Mouse (Mus musculus) limb, embryonic 13.5 days (tissue): ENCODE data around the gene Xcr1. TPM values are rescaled to one million over a fixed set of nuclear protein-coding genes. Genes with fewer than 3 reads are reported as not detected.

ENCODE experiments used
- ATAC-seq: fragments of 200-750 bp; cut with Nextera tagmentation; 2 replicates; pipeline ENCODE4 v1.8.0; 2017; ENCODE audit warnings: low read depth, moderate number of reproducible peaks, moderate TSS enrichment; ENCODE audit not compliant: low FRiP score
- H3K27ac ChIP-seq: fragments of 300-500 bp; sonication (generic); 2 replicates; pipeline ENCODE4 v1.5.1; 2015; ENCODE audit warnings: inconsistent platforms, mild to moderate bottlenecking, moderate library complexity
- H3K27me3 ChIP-seq: fragments of 300-500 bp; sonication (generic); 2 replicates; pipeline ENCODE4 v1.6.1; 2015; ENCODE audit warnings: mild to moderate bottlenecking, inconsistent platforms
- H3K36me3 ChIP-seq: fragments of 300-500 bp; sonication (generic); 2 replicates; pipeline ENCODE4 v1.6.1; 2015; ENCODE audit warnings: inconsistent platforms, mild to moderate bottlenecking, moderate library complexity
- H3K4me1 ChIP-seq: fragments of 300-500 bp; sonication (generic); 2 replicates; pipeline ENCODE4 v1.6.1; 2015; ENCODE audit warnings: inconsistent platforms
- H3K4me2 ChIP-seq: fragments of 300-500 bp; sonication (generic); replicated peaks from 2 replicates; pipeline ENCODE4 v1.6.1; 2015; ENCODE audit warnings: inconsistent platforms, mild to moderate bottlenecking, moderate library complexity
- H3K4me3 ChIP-seq: fragments of 300-500 bp; sonication (generic); 2 replicates; pipeline ENCODE4 v1.5.1; 2015; ENCODE audit warnings: moderate library complexity, mild to moderate bottlenecking, inconsistent platforms
- H3K9ac ChIP-seq: fragments of 300-500 bp; sonication (generic); 2 replicates; pipeline ENCODE4 v1.6.1; 2015; ENCODE audit warnings: mild to moderate bottlenecking, inconsistent platforms
- H3K9me3 ChIP-seq: fragments of 300-500 bp; sonication (generic); 2 replicates; pipeline ENCODE4 v1.6.1; 2016; ENCODE audit warnings: inconsistent platforms
- WGBS: fragments of 180-500 bp; shearing (Covaris S2); methylation state at CpG from one replicate; pipeline ENCODE4 v1.1.7; 2015; 5-methylcytosine and 5-hydroxymethylcytosine counted together
- polyA plus RNA-seq: library from polyadenylated mRNA; unstranded; fragments of >200 nt; fragmentation: Nextera tagmentation; extraction: Ambion mirVana; gene quantifications from 2 replicates; pipeline ENCODE4 v1.2.1, GENCODE M21; 2015

The Xcr1 gene
- polyA plus RNA-seq, 1 experiment from 2014 or later: not detected

DNA sequence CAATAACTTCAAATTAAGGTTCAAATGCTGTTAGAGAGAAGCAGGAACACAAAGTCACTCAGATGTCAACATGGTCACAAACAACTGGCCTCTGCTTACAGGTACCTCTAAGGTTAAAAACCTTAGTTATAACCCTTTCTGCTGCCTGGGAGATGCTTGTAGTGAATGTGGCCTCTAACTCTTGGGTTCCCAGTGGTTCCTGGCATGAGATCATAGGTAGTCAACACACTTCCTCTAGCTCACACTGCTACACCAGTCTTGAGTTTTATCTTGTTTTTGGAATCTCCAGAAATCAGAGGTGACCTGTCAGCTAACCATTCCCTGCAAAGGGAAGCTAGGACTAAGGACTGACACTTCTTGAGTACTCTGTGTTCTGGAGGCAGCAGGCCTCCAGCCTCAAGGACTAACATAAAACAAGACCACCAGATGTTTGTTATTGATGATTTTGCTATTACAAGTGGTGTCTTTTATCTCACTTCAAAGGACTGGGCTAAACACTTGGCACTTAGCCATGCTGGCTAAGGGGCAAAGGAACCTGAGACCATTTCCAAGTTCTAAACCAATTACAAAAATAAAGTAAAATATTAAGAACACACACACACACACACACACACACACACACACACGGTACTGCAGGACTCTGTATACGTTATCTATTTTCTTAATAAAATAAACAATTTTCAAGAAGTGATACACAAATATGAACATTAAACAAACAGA lies 11.7 kb downstream of the Xcr1 start:
- no peak overlapping the region for H3K27ac ChIP-seq
- H3K27me3 ChIP-seq: no peaks in the 10 kb centered on the region
- 58% methylated on average over 2 of the region's 2 CpGs for WGBS
- no peaks in the 10 kb centered on the region for H3K36me3 ChIP-seq
- peak overlapping the region; percentile 77 for H3K4me2 ChIP-seq
- H3K4me1 ChIP-seq: peaks cover 12% of the 10 kb centered on the region
- no peak for ATAC-seq
- no peaks in the 10 kb centered on the region for H3K9me3 ChIP-seq
- H3K4me3 ChIP-seq: no peak overlapping the region
- peak overlapping the region; percentile 85; the same call in 1 of the 2 replicates for H3K9ac ChIP-seq

DNA sequence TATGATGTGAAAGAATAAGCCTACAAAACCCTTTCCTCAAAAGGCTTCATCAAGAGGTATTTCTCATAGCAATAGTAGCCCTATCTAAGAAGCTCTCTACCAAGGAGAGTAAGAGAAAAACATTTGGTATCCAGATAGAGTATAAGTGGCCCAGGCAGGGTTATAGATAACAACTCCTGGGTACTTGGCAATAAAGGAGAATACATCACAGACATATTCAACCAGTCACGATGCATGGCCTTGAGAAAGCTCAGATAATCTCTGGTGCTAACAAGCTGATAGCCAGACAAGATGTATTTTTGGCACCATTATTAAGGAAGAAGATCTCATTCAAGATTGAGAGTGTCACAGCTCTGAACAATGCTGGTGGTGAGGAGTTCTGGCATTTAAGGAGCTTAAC lies 15.3 kb downstream of the Xcr1 start:
- WGBS: 95% methylated on average over 1 of the region's 1 CpGs
- H3K27me3 ChIP-seq: no peaks in the 10 kb centered on the region
- H3K4me1 ChIP-seq: peaks cover 12% of the 10 kb centered on the region
- H3K4me3 ChIP-seq: no peak overlapping the region
- H3K9me3 ChIP-seq: no peaks in the 10 kb centered on the region
- no peak overlapping the region for H3K4me2 ChIP-seq
- no peak overlapping the region for H3K9ac ChIP-seq
- ATAC-seq: no peak
- H3K36me3 ChIP-seq: peaks cover 8% of the 10 kb centered on the region; the same call in 1 of the 2 replicates
- H3K27ac ChIP-seq: no peak overlapping the region

DNA sequence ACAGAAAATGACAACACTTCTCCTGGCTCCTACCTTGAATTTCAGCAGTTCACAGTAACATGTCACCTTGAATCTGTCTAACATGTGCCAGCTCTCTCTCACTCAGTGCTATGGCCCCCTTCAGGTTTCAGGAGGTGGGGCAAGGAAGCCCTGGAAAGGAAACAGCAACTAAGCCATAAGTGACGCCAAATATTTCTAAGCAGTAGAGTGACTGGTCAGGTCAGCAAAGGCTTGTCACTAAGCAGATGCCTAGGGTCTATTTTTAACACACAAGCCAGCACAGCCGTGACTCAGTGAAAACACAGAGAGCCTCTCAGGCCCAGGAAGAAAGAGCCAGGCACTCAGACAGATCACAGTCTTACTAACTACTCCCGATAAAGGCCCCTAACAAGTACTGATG lies 16.7 kb downstream of the Xcr1 start:
- peaks cover 15% of the 10 kb centered on the region for H3K36me3 ChIP-seq
- H3K4me1 ChIP-seq: peaks cover 4% of the 10 kb centered on the region; the same call in 1 of the 2 replicates
- no peak overlapping the region for H3K4me3 ChIP-seq
- 66% methylated on average over 3 of the region's 3 CpGs for WGBS
- no peaks in the 10 kb centered on the region for H3K27me3 ChIP-seq
- no peak overlapping the region for H3K9ac ChIP-seq
- no peaks in the 10 kb centered on the region for H3K9me3 ChIP-seq
- ATAC-seq: no peak
- H3K4me2 ChIP-seq: no peak overlapping the region
- no peak overlapping the region for H3K27ac ChIP-seq

DNA sequence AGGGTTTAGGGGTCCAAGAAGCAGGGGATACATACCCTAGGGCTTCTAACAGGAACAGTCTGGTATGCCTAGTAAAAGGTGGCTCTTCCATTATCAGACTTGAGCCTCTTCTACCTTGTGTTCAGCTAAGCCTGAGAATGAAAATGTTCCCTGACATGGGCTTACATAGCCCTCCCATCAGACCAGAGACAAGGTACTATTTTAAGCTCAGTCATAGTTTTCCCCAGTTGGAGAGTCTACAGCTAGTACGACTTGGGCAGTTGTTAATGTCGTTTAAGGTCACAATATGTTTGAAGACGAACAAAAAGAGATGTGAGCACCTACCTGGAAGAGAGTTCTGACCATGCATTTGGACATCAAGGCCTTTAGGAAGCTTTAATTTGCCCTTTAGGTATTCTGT lies 17.4 kb downstream of the Xcr1 start:
- no peak for ATAC-seq
- no peak overlapping the region for H3K4me3 ChIP-seq

DNA sequence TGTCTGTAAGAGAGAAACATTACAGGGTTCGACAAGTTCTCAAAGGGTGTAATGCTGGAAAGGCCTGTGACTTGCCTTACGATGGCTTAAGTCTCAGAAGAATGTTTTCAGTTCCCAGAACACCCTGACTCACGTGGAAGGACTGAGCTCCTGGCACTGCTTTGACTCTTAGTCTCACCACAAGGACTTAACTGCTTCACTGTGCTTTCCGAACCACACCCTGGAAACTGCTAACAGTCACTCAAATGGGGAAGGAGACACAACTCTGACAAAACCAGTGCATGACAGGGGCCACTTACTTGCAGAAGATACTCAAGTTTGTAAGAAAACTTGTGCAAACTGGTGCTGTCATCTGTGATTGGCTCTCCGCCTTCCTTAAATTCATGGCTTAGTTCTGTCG lies 21.6 kb downstream of the Xcr1 start:
- Histone ChIP-seq H3K9ac (no peak overlapping the region), H3K4me1 (no peaks in the 10 kb centered on the region), H3K27ac (no peak overlapping the region), H3K4me2 (no peak overlapping the region), H3K4me3 (no peak overlapping the region), H3K36me3 (peaks cover 54% of the 10 kb centered on the region), H3K9me3 (no peaks in the 10 kb centered on the region), H3K27me3 (no peaks in the 10 kb centered on the region)
- no peak for ATAC-seq
- WGBS: 86% methylated on average over 6 of the region's 6 CpGs

More for the DNA sequence above, 17.4 kb downstream of the Xcr1 start:
- no peak overlapping the region for H3K9ac ChIP-seq
- 85% methylated on average over 3 of the region's 3 CpGs for WGBS
- no peaks in the 10 kb centered on the region for H3K27me3 ChIP-seq
- no peaks in the 10 kb centered on the region for H3K9me3 ChIP-seq
- peaks cover 21% of the 10 kb centered on the region for H3K36me3 ChIP-seq
- H3K4me1 ChIP-seq: no peaks in the 10 kb centered on the region
- no peak overlapping the region for H3K27ac ChIP-seq
- no peak overlapping the region for H3K4me2 ChIP-seq

DNA sequence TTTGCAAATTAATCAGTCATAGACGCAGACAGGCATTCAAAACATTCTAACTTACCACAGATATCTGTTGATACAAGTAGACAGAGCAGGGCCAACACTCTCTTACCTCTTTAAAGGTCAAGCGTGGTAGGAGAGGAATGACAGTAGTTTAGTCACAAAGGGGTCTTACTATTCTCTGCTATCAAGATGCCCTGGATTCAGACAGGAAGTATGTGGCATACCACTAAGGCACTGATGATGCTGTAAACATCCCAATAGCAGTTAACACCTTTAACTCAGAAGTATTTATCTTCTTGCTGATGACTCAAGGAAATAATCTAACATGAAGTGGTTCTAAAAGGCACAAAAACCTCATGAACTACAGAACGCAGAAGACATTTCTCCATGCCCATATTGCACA lies 26.0 kb downstream of the Xcr1 start:
- no peaks in the 10 kb centered on the region for H3K27me3 ChIP-seq
- no peak overlapping the region for H3K27ac ChIP-seq
- peaks cover 62% of the 10 kb centered on the region for H3K36me3 ChIP-seq
- H3K4me2 ChIP-seq: no peak overlapping the region
- 88% methylated on average over 3 of the region's 3 CpGs for WGBS
- H3K4me1 ChIP-seq: no peaks in the 10 kb centered on the region
- no peak for ATAC-seq
- no peak overlapping the region for H3K9ac ChIP-seq
- H3K4me3 ChIP-seq: no peak overlapping the region
- H3K9me3 ChIP-seq: no peaks in the 10 kb centered on the region

DNA sequence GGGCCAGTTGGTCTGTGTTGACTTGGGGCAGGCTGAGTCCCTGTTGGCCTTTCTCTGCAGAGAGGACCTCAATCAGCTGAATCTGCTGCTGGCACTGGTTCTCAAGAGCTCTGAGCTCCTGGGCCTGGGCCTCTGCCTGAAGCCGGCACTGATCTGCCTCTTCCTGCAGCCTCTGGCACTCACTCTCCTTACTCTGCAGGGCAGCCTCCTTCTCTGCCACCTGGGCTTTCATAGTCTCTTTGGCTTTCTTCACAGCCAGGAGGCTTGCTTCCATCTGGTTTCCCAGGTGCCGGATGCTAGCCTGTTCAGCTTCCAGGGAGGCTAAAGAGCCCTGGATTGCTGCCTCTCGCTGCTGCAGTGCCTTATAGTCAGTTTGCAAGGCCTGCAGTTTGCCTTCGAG lies 32.9 kb downstream of the Xcr1 start:
- H3K36me3 ChIP-seq: peaks cover 73% of the 10 kb centered on the region
- no peak overlapping the region for H3K9ac ChIP-seq
- H3K4me1 ChIP-seq: no peaks in the 10 kb centered on the region
- no peak overlapping the region for H3K27ac ChIP-seq
- no peaks in the 10 kb centered on the region for H3K27me3 ChIP-seq
- H3K4me2 ChIP-seq: no peak overlapping the region
- no peaks in the 10 kb centered on the region for H3K9me3 ChIP-seq
- ATAC-seq: no peak
- no peak overlapping the region for H3K4me3 ChIP-seq
- WGBS: 88% methylated on average over 4 of the region's 4 CpGs

DNA sequence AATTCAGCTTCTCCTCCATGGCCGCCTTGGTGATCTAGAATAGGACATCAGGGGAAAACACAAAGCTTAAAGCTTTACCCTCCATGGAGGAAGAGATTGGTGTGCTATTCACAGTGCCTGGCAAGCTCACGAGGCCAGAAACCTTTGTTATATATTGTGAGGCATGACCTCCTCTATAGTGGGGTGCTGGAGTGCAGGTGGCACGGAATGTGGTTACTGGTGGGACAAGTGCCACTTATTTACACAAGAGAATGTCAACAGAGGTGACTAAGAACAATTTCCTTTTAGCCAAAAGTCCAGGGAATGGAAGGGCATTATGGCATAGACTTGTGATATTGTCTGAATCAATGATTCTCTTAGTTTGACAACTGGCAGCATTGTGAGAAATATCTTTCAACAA lies 35.2 kb downstream of the Xcr1 start:
- H3K9me3 ChIP-seq: no peaks in the 10 kb centered on the region

DNA sequence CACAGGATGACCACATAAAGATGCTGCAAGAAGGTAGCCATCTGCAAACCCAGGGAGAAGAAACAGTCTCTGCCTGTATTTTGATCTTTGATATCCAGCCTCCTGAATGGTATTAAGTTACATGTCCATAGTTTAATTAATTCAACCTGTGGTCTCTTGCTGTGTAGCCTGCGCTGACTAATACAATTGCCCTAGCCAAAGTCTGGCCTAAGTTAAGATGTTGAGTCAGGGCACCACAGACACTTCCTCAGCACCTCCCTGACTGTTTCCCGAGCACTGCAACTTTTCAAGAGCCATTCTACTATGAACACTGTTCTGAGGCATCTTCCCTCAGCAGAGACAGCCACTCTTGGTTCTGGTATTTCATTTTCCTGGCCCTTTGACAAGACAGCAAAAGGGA lies 43.2 kb downstream of the Xcr1 start:
- no peak overlapping the region for H3K4me2 ChIP-seq
- no peak overlapping the region for H3K9ac ChIP-seq
- no peaks in the 10 kb centered on the region; the same call in 1 of the 2 replicates for H3K4me1 ChIP-seq
- no peak overlapping the region for H3K4me3 ChIP-seq
- peaks cover 84% of the 10 kb centered on the region for H3K36me3 ChIP-seq
- no peaks in the 10 kb centered on the region for H3K9me3 ChIP-seq
- H3K27me3 ChIP-seq: no peaks in the 10 kb centered on the region
- ATAC-seq: no peak
- 47% methylated on average over 2 of the region's 2 CpGs for WGBS
- no peak overlapping the region for H3K27ac ChIP-seq

More for the DNA sequence above, 35.2 kb downstream of the Xcr1 start:
- no peaks in the 10 kb centered on the region for H3K4me1 ChIP-seq
- H3K36me3 ChIP-seq: peaks cover 92% of the 10 kb centered on the region
- 86% methylated on average over 3 of the region's 3 CpGs for WGBS
- ATAC-seq: no peak
- H3K9ac ChIP-seq: no peak overlapping the region
- no peaks in the 10 kb centered on the region for H3K27me3 ChIP-seq
- no peak overlapping the region for H3K4me3 ChIP-seq
- no peak overlapping the region for H3K27ac ChIP-seq
- H3K4me2 ChIP-seq: no peak overlapping the region

DNA sequence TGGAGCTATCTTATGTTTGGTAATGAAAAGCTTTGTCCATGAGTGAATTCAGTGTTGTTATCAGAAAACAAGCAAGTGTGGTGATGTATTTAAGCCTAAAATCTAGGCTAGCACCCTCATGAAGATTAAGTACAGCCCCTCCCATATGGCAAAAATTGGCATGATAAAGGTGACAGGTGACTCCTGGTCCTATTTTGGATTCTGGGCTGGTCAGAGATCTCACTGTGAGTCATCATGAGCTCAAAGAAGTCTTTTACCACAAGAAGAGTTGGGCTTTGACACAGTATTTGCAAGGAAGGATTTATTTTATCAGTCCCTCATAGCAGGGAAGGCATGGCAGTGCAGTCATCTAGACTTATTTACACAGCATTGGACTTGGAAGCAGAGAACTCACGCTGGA lies 45.8 kb downstream of the Xcr1 start:
- Histone ChIP-seq H3K4me3 (no peak overlapping the region), H3K4me2 (no peak overlapping the region), H3K36me3 (peaks cover 78% of the 10 kb centered on the region), H3K27me3 (no peaks in the 10 kb centered on the region), H3K4me1 (no peaks in the 10 kb centered on the region; the same call in 1 of the 2 replicates), H3K9me3 (no peaks in the 10 kb centered on the region), H3K9ac (no peak overlapping the region), H3K27ac (no peak overlapping the region)
- 87% methylated on average over 1 of the region's 1 CpGs for WGBS
- no peak for ATAC-seq

DNA sequence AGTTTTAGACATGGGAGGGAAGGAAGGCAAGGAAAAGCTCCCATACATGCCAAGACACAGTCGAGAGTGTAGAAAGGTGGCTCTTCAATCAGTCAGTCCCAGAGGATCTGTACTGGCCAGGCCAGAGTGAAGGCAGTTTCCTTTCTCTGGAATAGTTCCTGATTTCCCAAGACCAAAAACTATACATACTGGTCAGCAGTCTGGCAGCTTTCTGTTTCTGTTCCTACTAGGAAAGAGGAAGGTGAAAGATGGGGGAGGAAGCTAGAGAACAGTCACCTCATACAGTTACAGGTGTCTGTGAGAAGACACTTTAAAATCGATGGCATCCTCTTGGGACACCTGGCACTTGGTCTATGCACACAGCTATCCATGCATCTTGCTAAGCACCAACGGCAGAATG lies 46.4 kb downstream of the Xcr1 start:
- WGBS: 85% methylated on average over 3 of the region's 3 CpGs
- Histone ChIP-seq H3K4me2 (no peak overlapping the region), H3K9ac (no peak overlapping the region), H3K4me1 (no peaks in the 10 kb centered on the region; the same call in 1 of the 2 replicates), H3K4me3 (no peak overlapping the region), H3K27ac (no peak overlapping the region), H3K27me3 (no peaks in the 10 kb centered on the region), H3K9me3 (no peaks in the 10 kb centered on the region), H3K36me3 (peaks cover 78% of the 10 kb centered on the region)
- ATAC-seq: no peak

DNA sequence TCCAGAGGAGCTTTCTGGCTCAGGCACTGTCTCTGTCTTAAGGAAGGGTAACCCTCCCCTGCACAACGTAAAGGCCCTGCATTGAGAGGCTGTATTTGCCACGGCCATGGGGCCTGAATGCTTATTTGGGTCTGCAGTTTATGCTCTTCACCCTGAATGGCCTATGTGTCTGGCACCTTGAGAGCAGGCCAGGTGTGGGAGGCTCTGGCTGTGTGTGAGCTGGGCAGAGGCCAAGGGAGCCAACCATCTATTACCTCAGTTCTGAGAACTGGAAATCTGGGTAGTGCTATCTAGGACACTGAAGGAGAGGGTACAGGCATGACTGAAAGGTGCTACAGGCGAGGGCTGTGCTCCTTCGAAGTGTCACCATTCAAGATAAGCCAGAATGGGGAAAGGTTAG lies 47.0 kb downstream of the Xcr1 start:
- Histone ChIP-seq H3K4me3 (no peak overlapping the region), H3K27ac (no peak overlapping the region), H3K9me3 (no peaks in the 10 kb centered on the region), H3K27me3 (no peaks in the 10 kb centered on the region), H3K4me1 (no peaks in the 10 kb centered on the region; the same call in 1 of the 2 replicates), H3K9ac (no peak overlapping the region), H3K4me2 (no peak overlapping the region), H3K36me3 (peaks cover 80% of the 10 kb centered on the region)
- 78% methylated on average over 4 of the region's 4 CpGs for WGBS
- ATAC-seq: no peak

DNA sequence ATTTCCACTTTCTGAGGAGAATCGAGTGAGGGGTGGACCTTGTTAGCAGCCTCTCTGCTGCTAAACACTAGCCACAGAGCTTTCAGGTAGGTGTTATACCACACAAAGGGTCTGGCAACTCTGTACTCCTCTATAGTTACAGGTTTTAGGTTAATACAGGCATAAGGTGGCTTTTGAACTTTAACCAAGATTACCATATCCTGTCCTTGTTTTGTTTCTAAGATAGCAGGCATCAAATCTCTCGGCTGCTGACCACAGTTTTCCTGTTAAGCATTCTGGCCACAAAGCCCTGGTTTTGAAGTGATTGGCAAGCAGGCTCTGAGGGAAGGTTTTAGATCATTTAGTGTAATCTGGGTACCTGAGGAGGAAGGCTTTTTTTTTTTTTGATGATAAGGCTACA lies 47.5 kb downstream of the Xcr1 start:
- ATAC-seq: no peak
- WGBS: 69% methylated on average over 2 of the region's 2 CpGs
- Histone ChIP-seq H3K4me2 (no peak overlapping the region), H3K4me3 (no peak overlapping the region), H3K36me3 (peaks cover 80% of the 10 kb centered on the region), H3K27me3 (no peaks in the 10 kb centered on the region), H3K27ac (no peak overlapping the region), H3K9ac (no peak overlapping the region), H3K9me3 (no peaks in the 10 kb centered on the region), H3K4me1 (no peaks in the 10 kb centered on the region; the same call in 1 of the 2 replicates)
